Mouse (Mus musculus) c-Kit-positive CD71-positive TER-119-positive erythroid progenitor cells, embryonic 14.5 days (primary cell): ENCODE data around the gene Dab2.

Experiments used
- DNase-seq: peaks from one replicate; pipeline ENCODE4 v3.0.0-alpha.2; 2013; ENCODE audit warnings: low spot score

Gene Dab2

DNA sequence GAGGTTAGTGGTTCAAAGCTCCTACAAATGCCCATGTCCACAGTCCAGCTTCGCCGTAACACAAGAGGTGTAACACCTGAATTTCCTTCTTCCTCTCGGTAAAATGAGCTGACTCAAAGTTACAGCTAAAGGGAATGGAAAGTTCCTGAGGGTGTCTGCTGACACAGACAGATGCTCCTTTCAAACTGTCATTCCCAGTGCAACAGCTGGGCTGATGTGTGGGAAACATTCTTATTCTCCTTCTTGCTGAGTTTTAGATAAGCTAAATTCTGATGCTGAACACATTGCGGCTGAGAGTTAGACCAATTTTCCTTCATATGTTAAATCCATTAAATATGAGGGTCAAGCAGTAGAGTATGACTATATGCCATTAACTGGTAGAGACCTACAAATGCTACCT is 94.0 kb downstream of the Dab2 start:
- DNase-seq = no peak

DNA sequence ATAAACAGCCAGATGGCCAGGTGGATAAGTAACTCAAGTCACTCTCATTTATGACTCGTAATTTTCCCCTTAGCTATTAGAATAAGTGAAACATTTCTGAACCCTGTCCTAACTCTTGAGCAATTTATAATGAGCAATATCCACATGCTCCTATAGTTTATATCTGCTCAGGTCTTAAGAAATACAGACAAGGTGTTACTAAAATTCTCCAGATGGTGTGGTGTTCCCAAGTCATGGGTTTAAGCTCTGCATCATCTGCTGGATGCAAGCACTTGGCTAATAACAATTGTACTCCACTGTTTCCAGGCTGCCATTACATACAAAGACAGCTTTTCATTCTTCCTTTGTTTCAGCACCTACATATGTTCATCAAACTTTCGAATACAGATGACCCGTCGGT is 98.6 kb downstream of the Dab2 start:
- DNase-seq = no peak

DNA sequence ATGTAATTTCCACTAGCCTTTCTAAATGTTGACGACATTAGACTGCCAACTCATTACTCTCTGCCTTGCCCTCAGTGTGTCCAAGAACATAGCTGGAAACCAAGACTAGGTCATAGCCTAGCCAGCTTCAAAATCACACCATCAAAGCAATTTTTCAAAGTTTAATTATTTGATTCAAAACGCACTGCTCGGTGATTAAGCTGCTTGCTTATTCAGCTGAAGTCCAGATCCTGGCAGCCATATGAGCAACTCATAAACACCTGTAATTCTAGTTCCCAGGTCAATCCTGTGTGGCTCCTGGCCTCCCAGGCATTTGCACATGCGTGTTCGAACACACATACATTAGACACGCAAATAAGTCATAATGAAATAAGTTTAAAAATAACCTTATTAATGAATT is 99.3 kb downstream of the Dab2 start:
- DNase-seq = no peak

DNA sequence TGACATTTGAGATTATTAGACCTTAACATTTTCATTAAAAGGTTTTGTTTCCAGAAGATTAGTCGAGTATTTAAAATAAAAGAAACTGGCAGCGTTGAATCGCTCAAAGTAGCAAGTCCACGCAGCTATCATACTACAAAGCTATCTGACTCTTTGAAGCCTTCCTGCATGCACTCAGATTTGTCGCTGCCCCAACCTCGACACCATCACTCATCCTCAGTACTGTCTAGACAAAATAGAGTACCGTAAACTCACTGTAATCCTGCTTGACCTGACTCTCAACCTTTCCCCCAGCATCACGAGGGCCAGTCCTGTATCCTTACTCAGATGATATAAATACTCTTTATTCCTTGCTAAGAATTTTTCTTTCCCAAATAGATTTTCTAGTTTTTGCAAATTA is 100.5 kb downstream of the Dab2 start:
- DNase-seq = no peak

DNA sequence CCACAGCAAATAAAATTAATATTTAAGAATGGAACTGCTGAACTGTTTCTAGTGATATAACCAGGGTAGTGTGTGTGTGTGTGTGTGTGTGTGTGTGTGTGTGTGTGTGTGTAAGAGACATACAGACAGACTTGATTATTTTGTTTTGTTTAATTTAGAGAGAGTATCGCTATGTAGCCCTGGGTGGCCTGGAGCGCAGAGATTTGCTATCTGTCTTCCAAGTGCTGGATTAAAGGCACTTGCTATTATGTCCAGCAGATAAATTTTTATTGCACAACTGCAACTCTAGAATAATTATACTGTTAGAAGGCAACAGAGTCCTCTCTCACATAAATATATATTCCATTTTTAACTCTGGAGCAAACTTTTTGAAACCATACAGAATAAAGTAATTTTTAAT is 102.8 kb downstream of the Dab2 start:
- DNase-seq = no peak

DNA sequence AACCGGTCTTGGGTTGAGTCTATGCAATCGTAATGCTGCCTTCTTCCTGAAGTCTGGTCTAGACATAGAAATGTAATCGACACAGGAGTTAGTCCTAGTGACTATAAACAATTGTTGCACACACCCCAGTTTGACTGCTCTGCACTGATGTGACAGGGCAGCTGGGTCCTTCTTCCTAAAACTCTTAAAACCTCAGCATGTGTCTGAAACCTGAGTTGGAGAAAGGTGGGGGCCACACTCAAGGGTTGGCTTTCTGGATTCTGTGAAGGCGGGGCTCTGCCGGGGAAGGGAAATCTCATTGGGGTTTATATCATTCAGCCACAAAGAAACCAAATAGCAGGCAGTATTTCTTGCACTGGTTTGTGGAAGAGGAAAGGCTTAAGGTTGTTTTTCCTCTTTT is 104.6 kb downstream of the Dab2 start:
- DNase-seq = no peak

DNA sequence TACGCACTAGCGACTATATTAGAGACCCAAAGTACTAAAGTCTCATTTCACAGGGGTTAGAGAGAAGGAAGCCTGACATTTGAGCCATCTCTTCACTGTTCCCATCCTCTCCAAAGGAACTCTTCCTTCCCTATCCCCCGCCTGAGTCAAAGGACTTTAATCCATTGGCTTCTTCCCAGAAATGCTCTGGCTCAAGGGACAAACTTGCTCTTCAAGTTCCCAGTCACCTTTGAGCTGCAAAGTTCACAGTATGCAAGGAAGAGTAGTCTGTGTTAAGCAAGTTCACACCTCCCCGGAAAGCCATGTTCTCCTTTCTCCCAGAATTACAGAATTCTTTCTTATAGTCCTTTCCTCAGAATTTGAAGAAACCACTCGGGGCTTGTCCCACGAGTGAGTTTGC is 107.2 kb downstream of the Dab2 start:
- no peak for DNase-seq

DNA sequence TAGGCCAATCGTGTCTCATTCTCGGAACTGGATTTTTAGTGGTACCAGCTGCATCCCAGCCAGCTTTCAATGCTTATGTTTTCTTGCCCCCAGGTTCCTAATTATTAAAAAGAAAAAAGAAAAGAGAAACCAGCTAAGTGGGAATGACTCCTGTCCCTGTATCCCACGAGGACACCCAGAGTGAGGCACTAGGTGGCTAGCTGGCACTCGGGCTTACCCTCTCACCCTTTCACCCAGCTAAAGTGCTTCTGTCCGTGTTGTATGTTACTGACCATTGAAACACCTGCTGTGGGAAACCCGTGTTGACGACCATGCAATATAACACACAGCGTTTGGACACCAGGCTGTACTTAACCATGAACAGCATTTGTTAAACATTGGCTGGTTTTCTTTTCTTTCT is 109.4 kb downstream of the Dab2 start:
- DNase-seq = no peak

DNA sequence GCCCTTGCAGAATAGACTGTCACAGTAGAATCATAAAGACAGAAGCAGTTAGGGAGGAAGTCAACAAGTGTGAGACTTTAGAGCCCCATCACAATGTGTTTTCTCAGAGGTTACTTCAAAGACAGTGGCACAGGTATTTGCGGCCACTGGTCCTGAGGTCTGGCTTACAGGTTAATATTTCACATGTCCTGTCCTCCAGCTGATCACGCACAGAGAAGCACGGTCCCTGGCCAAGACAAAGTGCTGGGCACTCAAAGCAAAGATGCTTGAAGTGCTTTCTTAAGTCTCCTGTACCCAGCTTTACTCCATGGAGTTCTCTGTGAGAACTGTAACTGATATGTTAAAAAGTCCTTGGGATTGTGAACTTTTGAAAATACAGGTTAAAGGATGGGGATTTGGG is 110.6 kb downstream of the Dab2 start:
- DNase-seq = no peak

DNA sequence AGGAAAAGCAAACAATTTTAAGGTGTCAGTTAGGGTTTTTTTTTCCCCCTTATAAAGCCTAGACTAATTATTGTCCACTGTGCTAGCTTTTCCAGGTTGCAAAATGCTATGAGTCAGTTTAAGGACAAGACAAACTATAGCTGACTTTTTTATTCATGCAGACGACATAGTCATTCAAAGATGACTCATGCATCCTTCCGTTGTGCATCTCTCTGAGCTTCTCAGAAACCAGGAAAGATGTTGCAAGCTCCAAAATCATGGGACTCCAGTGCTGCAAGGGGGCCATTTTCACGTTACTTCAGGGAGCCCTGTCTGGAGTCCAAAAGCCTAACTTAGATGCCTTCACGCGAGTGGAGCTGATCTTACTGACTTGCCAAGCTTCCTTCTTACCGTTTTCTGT is 111.7 kb downstream of the Dab2 start:
- no peak for DNase-seq

DNA sequence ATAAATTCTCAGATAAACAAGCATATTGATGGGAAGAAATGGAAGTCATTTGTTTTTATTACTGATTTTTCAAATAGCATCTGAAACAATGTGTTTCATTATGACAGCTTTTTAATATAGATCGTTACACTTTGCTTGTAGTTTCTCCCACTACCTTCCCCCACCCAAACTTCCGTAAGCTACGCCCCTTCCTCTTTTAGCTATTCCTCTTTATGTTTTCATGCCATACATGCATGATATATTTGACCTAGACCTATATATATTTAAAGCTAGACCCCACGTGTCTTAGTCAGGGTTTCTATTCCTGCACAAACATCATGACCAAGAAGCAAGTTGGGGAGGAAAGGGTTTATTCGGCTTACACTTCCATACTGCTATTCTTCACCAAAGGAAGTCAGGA is 115.7 kb downstream of the Dab2 start:
- no peak for DNase-seq

DNA sequence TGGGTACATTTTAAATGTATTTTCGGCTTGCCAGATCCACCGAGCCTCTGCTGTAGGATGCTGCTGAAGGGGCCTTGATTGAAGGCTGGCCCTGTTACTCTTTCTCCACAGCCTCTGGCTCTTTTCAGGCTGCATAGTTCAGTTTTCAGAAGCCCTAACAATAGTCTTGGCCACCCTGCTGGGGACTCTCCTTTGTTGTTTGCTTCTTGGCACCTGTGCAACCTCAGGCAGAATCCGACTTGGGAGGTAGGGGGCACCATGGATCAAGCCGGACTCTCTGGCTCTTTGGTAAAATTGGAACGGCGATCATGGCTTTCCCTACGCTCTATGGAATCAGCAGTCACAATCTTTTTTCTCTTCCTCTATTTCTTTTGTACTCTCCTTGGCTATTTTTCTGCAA is 132.2 kb downstream of the Dab2 start:
- DNase-seq = no peak

DNA sequence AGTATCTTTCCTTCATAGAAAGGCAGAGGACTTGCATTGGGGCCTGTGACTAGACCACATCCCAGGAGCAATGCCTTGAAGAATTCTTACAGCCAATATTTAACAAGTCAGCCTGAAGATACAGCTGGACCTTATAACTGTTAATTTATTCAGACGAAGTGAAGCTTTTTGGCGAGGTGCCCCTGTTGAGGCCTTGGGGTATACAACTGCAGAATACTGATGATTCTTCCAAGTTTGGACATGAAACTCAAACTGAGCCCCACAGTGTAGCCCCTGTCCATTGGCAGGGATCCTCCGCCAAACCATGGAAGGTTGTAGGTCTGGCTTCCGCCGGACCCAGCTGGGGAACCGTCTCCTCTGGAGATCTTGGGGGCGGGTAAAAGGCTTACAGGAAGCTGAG is 132.8 kb downstream of the Dab2 start:
- DNase-seq = no peak

DNA sequence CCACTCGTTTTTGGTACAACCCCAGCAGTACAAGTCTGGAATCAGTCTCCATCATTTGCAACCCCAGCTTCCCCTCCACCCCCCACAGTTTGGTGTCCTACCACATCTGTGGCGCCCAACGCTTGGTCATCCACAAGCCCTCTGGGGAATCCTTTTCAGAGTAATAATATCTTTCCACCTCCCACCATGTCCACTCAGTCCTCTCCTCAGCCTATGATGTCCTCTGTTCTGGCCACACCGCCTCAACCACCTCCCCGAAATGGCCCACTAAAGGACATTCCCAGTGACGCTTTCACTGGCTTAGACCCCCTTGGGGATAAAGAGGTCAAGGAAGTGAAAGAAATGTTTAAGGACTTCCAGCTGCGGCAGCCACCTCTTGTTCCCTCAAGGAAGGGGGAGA is 135.7 kb downstream of the Dab2 start:
- no peak for DNase-seq

DNA sequence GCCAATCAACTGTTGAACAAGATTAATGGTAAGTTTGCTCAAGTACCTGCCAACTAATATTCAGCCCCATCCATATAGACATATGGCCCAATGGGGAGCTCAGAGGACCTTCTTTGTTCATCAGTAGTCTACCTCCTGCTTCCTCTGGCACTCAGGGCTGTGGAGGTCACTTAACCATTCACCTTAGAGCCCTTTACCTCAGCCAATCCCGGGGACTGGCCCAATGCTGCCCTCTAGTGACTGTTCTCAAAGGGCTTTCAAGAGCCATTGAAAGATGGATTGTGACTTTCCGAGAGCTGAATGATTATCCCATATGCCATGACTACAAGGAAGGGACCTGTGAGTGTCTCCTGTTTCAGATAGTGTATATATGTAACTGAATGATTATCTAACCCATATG is 136.2 kb downstream of the Dab2 start:
- DNase-seq = peak; percentile 10

DNA sequence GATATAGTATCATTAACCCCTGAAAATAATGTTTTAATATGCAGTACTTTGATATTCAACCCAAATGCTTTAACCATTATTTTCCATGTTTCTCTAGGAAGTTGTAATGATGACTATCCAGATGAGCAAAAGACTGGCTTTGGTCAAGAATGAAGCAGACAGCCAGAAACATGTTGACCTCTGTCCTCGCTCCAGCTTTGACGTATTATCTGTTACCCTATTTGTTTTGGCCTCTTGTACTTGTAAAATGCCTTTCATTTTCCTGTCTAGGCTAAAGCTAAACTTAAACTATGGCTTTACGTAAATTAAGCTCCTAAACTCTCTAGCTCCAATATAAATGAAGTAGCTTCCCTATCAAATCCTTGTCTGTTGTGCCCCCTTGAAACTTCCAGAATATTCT is 139.1 kb downstream of the Dab2 start:
- DNase-seq = no peak

DNA sequence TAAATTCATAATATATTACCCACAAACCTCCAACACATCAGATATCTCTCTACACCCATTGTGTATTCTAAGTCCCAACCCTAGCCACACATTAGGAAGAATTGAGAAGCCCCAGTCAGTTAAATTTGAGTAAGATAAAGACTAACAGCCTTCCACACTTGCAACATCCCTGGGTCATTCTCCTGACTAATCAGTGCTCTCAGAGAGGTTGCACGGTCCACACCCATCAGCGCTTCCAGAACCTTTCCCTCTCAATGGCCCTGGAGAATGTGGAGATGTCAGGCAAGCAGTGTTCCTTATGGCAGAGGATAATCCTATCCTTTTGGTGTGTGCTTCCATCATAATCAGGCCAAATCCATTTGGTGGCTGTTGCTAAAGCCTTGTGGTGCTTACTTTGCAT is 144.9 kb downstream of the Dab2 start:
- no peak for DNase-seq

DNA sequence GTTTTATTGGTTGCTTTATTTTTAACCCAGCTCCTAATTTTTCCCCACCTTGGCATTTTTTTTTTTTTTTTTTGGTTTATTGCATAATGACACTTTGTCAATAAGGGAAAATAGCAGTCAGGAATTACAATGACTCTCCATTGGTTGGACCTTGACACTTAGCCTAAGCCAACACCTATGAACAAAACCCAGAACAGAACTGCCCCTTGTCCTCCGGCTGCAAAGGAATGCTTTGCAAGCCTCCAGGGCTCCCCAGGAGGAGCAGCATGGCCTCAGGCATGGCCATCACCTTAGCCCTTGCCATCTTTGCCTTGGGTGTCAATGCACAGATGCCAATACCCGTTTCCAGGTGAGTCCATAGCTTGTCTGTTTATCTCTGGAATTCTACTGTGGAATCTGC is 145.5 kb downstream of the Dab2 start, which contains the start of gene C9:
C9 (plus strand) TSS at position 193 of the 400 bp plus-strand sequence.
- no peak for DNase-seq

DNA sequence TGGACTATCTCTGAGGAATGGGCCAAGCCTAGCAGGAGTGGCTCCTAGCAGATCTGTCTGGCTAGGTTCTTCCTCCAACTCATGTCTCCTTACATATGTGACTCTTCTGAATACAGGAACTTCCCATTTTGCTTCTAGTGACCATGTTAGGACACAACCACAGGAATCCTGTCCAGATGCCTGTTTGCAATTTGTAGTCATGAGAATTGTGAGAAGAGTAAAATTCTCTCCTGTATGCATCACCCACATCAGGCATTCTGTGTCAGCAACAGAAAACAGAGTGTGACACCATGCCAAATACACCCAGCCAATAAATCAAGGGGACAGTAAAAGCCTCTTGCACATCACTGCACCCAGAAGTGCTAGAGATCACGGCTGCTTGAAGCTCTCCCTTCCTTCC is 146.6 kb downstream of the Dab2 start:
- no peak for DNase-seq

DNA sequence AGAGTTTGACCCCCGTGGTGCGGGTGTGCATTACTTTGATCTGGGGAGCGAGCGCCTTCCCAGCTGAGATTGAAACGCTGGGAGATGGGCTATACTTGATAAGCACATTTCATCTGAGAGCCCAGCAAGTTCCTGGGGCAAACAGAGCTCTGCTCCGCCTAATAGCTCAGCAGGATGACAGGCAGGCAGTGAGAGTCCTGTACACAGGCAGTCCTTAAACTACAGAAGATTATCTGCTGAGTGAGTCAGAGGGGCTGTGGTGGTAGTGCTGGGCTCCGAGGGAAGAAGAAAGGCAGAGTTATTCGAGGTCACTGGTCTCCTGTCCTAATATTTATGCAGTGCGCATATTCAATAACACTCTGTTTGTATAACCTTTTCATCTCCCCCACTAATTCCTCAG is 149.3 kb downstream of the Dab2 start:
- no peak for DNase-seq

DNA sequence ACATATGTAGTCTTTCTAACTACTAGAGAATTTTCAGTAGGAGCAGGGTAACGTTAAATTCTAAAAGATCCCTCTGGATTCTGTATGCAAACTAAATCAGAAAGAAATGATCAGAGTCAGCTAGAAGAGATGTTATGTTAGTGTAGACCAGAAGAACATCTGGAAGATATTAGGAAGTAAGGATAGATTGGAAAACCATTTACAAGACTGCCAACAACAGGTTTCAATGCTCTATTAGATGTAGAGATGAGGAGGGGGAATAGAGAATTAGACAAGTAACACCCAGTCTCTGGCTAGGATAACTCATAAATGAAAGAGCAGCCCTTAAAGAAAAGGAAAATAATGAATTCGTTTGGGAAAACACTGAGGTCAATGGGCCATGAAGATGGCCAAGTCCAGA is 154.9 kb downstream of the Dab2 start:
- no peak for DNase-seq

DNA sequence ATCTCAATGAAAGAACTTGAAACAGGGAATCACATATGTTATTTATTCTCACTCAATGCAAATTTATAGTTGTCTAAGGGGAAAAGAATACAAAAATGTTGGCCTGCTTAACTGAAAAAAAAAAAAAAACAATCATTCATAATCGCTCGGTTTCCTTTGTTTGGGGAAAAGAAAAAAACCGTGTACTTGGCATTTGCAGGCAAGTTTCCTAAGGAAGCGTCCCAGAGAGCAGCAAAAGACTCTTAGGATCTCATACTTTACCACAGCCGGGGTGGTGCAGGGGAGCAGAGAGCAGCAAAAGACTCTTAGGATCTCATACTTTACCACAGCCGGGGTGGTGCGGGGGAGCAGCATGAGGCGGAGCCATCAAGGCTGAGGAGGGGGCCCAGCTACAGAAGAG is 161.8 kb downstream of the Dab2 start:
- no peak for DNase-seq

DNA sequence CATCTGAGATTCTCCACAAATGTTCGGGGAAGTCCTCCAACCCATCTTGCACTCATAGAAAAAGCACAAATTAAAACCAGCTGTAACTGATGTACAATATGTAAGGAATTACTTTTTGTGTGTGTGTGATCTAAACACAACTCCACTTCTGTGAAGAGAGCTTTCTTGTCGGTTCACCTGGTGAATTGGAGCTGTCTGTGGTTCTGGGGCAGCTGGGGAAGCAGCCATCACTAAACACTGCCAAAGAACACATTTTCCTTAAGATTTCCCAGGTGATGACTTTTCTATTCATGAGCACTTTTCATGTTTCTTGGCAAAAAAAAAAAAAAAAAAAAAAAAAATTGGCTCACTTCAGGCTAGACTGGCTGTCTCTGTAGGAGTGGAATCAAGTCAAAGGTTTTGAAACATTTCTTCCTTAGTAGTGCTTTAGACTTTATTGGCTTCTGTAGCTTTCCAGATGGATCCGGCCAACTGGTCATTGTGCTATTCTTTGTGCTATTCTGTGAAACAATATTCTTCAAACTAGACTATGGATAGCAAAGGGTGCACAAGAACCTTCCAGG is 163.9 kb downstream of the Dab2 start:
- no peak for DNase-seq

DNA sequence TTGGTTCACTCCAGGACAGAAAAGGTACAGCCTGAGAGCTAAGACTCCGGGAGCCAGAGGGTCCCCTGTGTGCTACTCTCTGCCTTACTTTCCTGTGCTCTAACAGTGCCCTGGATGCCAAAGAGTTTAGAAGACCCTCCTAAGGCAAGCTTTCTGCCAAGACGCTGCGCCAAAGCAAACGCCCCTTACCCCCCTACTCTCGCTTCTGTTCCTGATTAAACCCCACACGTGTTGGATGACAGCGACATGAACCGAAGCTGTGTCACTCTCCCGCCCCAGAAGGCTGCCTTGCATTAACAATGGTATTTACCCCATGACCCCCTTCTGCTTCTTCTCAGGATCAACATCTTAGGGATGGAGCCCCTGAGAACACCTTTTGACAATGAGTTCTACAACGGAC is 167.4 kb downstream of the Dab2 start:
- DNase-seq = no peak

DNA sequence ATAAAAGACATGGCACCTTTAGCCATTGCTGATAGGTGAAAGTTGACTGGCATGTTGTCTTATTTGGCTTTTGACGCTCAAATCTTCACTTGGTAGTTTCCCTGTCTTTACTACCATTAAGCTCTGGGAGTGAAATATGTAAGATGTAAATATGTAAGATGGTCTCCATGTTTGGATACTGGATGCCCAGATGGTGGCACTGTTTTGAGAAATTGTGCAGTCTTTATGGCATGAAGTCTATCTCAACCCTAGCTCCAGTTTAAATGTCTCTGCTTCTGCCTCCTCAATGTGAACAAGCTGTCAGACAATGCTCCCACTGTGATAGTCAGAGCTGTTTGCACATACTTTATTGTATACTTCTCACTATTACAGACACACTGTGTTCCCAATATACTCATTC is 169.3 kb downstream of the Dab2 start:
- DNase-seq = no peak
